Mouse (Mus musculus) mouse embryonic stem cell (cell line): ENCODE measurements around the gene Pttg1.

Experiments
- in situ Hi-C, 2 experiments: fragments of 300-500 bp; cut with MboI; formaldehyde crosslinking; loops; 1 replicate in 1 of 2; 3 replicates in 1 of 2; pipeline ENCODE4 v1.14.3; 2019 to 2020; ENCODE audit warnings: low sequenced_read_pairs in 2 of 2, low pct_unique_long_range_greater_than_20kb in 1 of 2, mixed read lengths in 1 of 2; ENCODE audit not compliant: unreplicated experiment in 1 of 2

Gene Pttg1

DNA sequence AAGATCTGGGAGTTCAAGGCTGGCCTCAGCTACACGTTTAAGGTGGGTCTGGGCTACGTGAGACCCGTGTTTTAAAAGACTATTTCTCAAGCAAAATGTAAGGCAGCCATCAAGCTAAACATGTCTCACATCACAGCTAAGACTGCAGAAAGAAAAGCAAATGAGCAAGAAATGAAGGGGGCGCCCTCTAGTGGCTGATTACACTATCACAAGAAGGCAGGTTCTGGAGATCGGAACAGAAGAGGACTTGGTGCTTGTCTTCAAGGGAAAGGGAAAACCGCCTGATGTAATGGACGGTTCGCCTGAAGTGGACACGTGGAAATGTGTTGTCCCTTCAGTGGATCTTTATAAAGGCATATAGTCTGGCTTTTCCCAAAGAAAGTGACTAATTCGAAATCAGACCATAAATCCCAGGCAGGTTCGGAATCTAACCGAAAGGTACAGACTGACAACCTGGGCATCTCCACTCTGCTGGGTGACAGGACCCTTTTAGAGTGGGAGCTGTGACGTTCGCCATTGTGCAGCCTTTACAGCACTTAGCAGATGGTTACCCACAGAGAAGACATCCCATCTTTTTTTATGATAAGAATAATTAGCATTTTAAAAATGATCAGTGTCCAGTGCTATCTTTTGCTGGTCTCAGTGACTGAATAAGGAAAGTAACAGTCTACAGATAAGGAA lies 13.1 kb downstream of the Pttg1 start:
- in situ Hi-C loops = no loop called here

DNA sequence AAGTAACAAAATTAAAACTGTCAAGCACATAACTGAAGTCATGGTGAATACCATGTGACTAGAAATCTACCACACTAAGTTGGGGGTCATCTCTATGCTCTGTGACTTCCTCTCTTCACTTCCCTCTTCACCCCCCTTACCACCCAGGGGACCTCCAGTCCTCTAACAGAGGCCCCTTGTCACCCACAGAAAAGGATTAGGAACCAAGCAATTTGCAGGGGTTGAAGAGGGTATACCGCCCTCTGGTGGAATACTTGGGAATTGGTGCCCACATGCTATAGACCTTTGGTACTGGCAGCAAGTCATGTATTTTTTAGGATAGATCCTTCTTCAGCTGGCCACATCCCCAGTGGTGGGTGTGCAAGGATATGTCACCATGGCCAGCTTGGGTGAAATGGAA lies 14.6 kb downstream of the Pttg1 start:
- in situ Hi-C loops = no loop called here

DNA sequence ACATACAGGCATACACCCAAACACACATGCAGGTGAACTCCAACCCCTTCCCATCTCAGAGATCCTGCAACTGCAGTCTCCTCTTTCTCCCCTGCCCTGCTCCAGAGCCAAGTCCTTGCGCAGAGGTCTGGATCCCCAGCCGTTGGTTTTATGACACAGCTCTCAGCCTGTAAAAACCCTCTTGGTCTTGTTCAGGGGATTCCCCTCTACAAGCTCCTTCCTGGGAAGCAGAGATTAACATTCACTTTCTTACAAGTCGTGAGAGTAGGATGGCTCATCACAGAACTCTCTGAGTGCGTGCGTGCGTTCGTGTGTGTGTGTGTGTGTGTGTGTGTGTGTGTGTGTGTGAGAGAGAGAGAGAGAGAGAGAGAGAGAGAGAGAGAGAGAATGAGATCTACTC lies 15.8 kb downstream of the Pttg1 start:
- in situ Hi-C loops = no loop called here

DNA sequence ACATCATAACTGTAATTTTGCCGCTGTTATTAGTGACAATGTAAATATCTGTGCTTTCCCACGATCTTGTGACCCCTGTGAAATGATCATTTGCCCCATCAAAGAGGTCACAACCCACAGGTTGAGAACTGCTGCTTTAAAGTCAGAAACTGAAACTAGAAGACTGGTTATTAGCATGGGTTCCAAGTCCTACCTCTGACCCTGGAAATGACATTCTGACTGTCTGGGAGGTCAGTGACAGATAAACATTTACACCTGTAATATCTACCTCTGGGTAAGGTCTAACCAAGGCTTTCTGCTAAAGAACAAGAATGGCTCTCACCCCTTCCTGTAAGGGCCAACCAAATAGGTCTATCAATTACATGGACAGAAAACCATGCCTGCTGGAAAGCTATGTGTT lies 17.2 kb downstream of the Pttg1 start:
- in situ Hi-C loops = no loop called here

DNA sequence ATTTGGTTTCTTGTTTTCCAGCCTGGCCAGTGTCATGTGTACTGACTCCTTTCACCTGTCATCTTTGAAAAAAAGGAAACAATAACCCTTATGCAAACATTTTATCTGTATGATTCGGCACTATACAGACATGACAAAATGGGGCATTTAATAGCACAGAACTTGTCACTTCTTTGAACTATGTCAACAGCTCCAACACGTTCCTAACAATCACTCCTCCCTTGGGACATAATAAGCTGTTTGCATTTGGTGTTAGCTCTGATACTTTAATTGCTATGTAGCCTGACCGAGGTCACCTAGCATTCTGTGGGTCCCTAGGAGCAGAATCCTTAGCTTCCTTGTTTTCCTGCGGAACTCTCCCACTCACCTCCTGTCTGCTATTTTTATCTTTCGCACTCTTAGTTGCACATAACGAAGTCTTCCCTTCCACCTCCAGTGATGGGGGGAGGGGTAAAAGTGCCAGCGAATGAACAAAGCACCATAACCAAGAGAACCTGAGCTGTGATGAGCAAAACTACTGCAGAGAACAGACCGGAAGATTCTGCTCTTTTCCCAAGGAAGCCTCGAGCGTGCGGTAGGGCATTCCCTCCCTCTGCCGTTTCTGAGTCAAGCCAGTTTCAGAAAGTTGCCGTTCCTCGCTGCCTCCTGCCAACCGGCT lies 21.8 kb downstream of the Pttg1 start:
- in situ Hi-C loops = no loop called here

DNA sequence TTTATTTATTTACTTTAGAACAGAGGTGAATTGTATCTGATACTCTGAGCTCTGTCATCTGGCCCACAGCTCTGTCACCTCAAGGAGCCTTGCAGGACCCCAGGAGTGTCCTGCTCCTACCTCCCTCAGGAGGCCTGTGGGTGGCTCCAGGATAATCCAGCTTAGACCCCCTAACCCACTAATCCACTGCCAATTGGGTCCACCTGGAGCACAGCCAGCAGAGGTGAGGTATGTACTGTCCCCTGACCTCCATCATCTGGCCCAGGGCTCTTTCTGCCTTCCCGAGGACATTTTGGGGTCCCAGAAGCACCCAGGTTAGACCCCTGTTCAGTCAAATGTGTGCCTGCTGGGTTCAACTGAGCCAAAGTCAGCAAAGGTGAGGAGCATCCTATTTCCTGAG lies 25.9 kb downstream of the Pttg1 start:
- in situ Hi-C loops = no loop called here

GRCm38 (mm10) chr11:43399297-43399696 lies 26.8 kb downstream of the Pttg1 start:
- in situ Hi-C loops = no loop called here

DNA sequence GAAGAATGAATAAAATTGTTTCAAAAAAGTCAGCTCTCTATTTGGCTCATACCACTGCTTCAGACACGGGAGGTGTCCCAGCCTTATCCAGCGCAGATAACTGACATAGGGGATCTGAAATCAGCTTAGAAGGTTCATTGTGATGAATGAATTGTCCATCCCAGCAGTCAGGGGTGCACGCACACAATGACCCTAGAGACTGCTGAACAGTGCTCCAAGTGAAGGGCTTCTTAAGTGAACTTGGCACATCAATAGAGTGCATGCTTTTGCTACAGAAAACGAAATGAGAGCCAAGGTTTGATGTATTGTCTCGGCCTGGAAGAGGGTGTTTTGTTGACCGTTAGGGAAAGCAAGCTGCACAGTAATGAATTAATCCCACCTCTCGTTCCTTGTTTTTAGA lies 29.4 kb downstream of the Pttg1 start:
- in situ Hi-C loops = no loop called here

- in situ Hi-C loops = no loop called here
Observed at GRCm38 (mm10) chr11:43396246-43396645, 29.8 kb downstream of the Pttg1 start.

DNA sequence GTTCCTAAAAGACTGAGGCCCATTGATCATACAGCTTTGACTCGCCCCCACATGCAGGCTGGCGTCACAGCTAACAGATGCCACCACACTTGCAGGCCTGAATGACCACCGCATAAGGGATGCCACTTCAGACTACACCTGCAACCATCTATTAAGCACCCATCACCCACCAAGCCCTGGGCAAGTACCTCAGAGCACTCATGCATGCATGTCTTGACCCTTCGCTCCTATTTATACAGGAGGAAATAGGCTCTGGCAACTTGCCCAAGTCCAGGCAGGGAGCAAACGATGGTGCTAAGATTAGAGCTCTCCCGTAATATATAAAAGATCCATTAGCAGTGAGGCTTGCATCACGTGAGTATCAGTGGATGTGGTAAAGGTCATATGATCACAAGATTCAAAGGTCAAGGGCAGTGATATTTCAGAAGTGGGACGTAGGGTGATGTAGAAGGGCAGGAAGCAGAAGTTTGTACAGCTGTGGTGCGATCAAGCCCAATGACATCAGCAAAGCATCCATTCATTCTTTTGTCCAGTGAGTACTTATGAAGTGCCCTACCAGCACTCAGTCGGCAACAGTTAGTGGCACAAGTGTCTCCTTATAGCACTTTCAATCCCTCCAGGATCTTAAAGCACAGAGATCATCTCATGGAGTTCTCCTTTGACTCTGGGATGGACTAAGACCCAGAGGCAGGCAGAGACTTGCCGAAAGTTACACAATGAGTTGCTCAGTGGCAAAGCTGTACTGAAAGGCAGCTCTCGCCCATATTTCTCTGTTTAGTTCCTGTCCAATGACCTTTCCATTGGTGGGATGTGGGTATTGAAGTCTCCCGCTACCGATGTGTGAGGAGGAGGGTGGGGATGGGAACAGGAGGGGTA lies 30.7 kb downstream of the Pttg1 start:
- in situ Hi-C loops = no loop called here

DNA sequence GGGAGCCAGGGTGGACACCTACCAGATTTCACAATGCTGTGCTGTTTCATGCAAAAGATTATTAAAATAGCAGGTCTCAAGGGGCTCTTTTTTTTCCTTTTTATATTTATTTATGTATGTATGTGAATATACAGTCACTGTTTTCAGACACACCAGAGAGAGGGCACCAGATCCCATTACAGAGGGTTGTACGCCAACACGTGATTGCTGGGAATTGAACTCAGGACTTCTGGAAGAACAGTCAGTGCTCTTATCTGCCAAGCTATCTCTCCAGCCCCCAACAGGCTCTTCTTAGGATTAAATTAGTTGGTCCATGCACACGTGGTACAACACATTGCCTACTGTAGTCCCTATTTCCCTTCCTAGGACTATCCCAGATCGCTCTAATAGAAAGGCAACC lies 32.7 kb downstream of the Pttg1 start:
- in situ Hi-C loops = no loop called here

- in situ Hi-C loops = no loop called here
Observed at GRCm38 (mm10) chr11:43392757-43393156, 33.3 kb downstream of the Pttg1 start.

DNA sequence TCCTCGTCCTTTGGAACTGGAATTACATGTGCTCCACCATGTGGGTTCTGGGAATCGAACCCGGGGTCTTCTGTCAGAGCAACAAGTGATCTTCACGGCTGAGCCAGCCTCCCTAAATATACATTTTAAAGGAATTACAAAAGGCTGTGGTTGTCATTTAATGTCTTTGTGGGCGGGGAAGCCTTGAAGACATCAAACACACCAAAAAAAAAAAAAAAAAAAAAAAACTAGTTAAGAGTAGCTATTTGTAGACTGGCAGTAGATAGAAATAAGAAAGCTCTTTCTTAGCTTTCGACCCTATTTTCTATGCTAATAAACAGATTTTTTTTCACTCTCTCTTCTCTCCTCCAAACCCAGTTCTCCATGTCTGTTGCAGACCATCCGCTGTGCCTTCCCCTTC lies 36.9 kb downstream of the Pttg1 start:
- in situ Hi-C loops = no loop called here

DNA sequence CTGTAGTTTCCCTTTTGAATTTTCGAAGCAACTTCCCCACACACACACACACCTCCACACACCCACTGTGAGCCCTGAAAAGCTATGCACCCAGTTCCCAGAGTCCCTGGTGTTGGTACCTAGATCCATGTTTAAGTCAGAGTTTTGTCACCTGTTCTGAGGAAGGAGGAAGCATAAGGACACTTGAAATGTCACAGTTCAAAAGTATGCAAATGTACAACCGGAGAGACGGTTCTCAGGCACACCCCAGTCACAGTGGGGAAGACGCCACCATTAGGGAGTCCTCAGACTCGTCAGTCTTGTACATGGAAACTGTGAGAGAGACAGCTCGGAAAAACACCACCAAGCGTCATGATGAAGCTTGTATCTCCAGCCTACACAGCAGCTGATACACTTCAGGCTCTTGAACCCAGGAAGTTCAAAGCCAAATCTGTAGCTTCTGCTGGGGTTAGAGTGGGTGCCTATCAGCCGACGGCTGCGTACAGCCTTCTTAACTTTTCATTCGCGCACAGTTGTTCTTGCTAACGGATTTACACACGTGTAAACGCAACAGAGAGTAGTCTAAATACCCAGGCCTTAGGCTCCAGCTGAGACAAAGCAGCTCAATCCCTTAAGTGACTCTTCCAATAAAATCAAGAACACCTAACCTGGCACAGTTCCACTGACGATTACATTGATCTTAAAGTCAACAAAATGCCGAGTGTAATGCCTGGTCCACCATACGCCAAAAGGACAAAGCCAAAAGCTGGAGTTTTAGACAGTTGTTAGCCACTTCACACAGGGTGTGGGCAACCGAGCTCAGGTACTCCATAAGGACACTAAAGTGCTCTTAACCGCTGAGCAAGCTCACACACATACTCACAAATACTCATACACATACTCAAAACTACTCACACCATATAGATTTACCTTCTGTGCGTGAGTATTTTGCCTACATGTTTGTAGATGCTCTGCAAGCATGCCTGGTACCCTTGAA lies 37.6 kb downstream of the Pttg1 start:
- in situ Hi-C loops = no loop called here

DNA sequence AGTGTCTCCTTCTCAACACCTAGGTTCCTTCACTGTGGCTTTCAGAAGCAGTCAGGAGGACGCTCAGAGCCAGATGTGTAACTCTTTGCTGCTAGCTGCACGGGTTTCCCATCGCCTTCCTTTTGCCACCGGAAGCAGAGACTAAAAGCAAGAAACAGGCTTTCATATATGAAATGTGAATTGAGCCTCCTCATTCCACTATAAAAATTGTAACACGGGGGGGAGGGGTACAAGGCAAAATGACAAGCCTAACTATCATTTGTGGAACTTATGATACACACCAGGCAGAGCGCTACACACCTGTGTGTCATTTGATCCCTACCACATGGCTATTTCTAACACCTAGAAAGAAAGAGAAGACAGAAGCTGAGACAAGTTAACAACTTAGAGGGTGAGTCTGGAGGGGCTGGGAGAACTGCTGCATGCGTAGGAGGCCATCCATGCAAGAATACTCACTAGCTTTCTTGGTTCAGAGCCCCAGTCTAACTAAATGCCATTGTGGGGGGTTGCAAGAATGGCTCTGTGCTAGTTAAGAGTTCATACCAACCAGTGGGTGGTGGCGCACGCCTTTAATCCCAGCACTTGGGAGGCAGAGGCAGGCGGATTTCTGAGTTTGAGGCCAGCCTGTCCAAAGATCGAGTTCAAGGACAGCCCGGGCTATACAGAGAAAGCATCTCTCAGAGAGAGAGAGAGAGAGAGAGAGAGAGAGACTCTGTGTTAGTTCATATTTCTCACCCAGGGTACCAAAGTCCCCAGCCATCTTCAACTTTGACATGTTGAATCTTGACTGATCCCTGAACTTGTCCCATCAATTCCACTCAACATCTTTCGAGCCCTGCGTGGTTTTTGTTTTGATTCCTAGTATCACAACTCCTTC lies 38.8 kb downstream of the Pttg1 start:
- in situ Hi-C loops = no loop called here

GRCm38 (mm10) chr11:43385716-43386115 lies 40.3 kb downstream of the Pttg1 start:
- in situ Hi-C loops = no loop called here

GRCm38 (mm10) chr11:43385055-43385649 lies 40.9 kb downstream of the Pttg1 start:
- in situ Hi-C loops = no loop called here
